Mouse (Mus musculus): ENCODE results near the gene Notch1.

Gene Notch1

GRCm38 (mm10) chr2:26529881-26530280 is 13.4 kb upstream of the Notch1 start:
- DNase-seq (ENCODE audit: low spot score), result no peak

GRCm38 (mm10) chr2:26529221-26529805 is 12.8 kb upstream of the Notch1 start:
- no peak for DNase-seq (ENCODE audit: low spot score)

GRCm38 (mm10) chr2:26526443-26527257 is 10.2 kb upstream of the Notch1 start:
- no peak for DNase-seq (ENCODE audit: low spot score)

- DNase-seq (ENCODE audit: low spot score), result no peak
Observed at GRCm38 (mm10) chr2:26525355-26526018, 9.0 kb upstream of the Notch1 start.

GRCm38 (mm10) chr2:26522327-26522726 is 5.9 kb upstream of the Notch1 start:
- no peak for DNase-seq (ENCODE audit: low spot score)

GRCm38 (mm10) chr2:26519753-26520152 is 3.3 kb upstream of the Notch1 start:
- no peak for DNase-seq (ENCODE audit: low spot score)

- no peak for DNase-seq (ENCODE audit: low spot score)
Observed at GRCm38 (mm10) chr2:26516987-26517386, 524 bp upstream of the Notch1 start.

GRCm38 (mm10) chr2:26515335-26515734 is 1.1 kb downstream of the Notch1 start:
- no peak for DNase-seq (ENCODE audit: low spot score)

GRCm38 (mm10) chr2:26513105-26513745 is 3.2 kb downstream of the Notch1 start:
- DNase-seq (ENCODE audit: low spot score), result no peak

- DNase-seq (ENCODE audit: low spot score), result no peak
Observed at GRCm38 (mm10) chr2:26508661-26509060, 7.8 kb downstream of the Notch1 start.

GRCm38 (mm10) chr2:26507961-26508391 is 8.5 kb downstream of the Notch1 start:
- DNase-seq (ENCODE audit: low spot score), result no peak

GRCm38 (mm10) chr2:26507481-26507886 is 9.0 kb downstream of the Notch1 start:
- DNase-seq (ENCODE audit: low spot score), result no peak

GRCm38 (mm10) chr2:26506746-26507280 is 9.7 kb downstream of the Notch1 start:
- no peak for DNase-seq (ENCODE audit: low spot score)

GRCm38 (mm10) chr2:26504772-26505480 is 11.5 kb downstream of the Notch1 start:
- DNase-seq (ENCODE audit: low spot score), result no peak

- DNase-seq (ENCODE audit: low spot score), result no peak
Observed at GRCm38 (mm10) chr2:26503661-26504575, 12.5 kb downstream of the Notch1 start.

- DNase-seq (ENCODE audit: low spot score), result no peak
Observed at GRCm38 (mm10) chr2:26502863-26503631, 13.4 kb downstream of the Notch1 start.

GRCm38 (mm10) chr2:26502299-26502862 is 14.1 kb downstream of the Notch1 start:
- DNase-seq (ENCODE audit: low spot score), result no peak

- DNase-seq (ENCODE audit: low spot score), result no peak
Observed at GRCm38 (mm10) chr2:26501651-26502141, 14.8 kb downstream of the Notch1 start.
